Mouse (Mus musculus) cerebellum, adult 2 months (tissue): Measurements from ENCODE around the gene Plcb4.

Source experiments
- CTCF ChIP-seq: fragments of 200-500 bp; IDR thresholded peaks from 2 replicates; pipeline ENCODE4 v1.5.1; 2011; ENCODE audit warnings: low read depth, mild to moderate bottlenecking, control low read depth, low read length, moderate library complexity, borderline replicate concordance; ENCODE audit not compliant: insufficient read depth
- POLR2A ChIP-seq: fragments of 200-500 bp; IDR thresholded peaks from 2 replicates; pipeline ENCODE4 v1.6.1; 2011; ENCODE audit warnings: low read length, control low read depth, borderline replicate concordance; ENCODE audit not compliant: insufficient read depth

DNA sequence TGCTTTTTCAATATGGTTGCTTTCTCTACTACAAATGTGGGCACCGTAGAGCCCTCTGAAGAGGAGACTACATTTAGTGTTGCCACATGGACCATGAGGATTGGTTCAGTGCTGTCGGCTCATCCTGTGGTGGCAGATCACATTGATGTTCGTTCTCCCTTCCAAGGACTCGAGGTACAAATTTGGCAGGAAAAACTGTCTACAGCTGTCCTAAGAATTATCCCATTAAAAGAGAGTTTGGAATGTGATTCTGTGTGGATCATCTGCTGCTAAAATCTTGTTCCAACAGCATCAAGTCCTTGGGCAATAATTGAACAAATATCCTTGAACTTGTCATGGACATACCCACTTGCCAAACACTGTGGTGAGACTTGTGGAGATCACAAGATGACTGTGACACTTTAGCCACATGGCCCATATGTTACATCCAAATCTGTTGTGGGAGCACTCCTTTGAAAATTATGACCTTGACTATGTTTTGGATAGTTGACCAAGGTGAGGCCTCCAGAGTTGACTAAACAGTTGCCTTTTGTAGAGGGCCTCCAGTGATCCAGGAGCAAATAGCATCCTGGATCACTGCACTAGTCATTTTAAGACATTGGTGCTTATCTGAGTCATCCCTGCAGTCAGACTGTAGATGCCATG, 117.4 kb downstream of the Plcb4 start:
- TF ChIP-seq CTCF, result no peak
- no peak for TF ChIP-seq POLR2A
